Mouse (Mus musculus) cortical plate, adult 2 months (tissue): Measurements from ENCODE around the gene Tgfb1.

Experiments used
- CTCF ChIP-seq: fragments of 200-500 bp; IDR thresholded peaks from 2 replicates; pipeline ENCODE4 v1.5.1; 2011; ENCODE audit warnings: mild to moderate bottlenecking, control low read depth, low read length; ENCODE audit not compliant: insufficient read depth; ENCODE audit errors: extremely low read depth
- POLR2A ChIP-seq: fragments of 200-500 bp; IDR thresholded peaks from 2 replicates; pipeline ENCODE4 v1.6.1; 2011; ENCODE audit warnings: mild to moderate bottlenecking, low read length, control low read depth; ENCODE audit not compliant: insufficient read depth; ENCODE audit errors: extremely low read depth

DNA sequence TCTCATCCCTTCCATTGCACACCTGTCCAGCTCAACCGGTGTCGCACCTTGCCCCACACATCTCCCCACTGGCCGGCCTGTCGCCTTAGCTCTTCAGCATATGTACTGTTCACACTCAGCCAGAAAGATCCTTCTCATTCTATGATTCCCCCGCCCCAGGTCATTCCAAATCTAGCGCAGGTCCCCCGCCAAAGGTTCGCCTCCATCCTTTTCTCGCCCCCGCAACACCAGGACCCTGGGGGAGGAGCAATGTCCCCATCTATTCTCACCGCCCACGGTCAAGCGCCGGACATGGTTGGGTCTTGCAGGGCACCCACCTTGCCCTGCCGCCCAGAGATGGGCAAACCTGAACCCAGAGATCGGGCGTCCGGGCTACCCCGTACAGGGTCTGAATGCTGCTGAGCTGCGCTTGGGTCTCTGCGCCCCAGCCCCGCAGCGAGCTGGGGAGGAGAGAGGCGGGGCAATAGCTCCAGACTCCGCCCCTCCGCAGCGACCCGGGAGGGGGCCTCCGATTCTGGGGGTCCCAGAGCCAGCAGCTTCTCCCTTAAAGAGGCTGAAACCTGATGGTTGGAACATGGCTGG is 12.0 kb upstream of the Tgfb1 start, which contains the start of gene Tmem91:
- TF ChIP-seq CTCF (no peak), POLR2A (no peak)
